Mouse (Mus musculus) stomach, embryonic 14.5 days (tissue): Measurements from ENCODE around the gene Fbxo10. TPM values are rescaled to one million over a fixed set of nuclear protein-coding genes. Genes with fewer than 3 reads are reported as not detected.
"Not testable (repeated sequence)": the region's sequence is repeated elsewhere in the genome, so short reads cannot be mapped to it uniquely, and the experiment has no call there.

ENCODE experiments used
- ATAC-seq: fragments of 200-750 bp; cut with Nextera tagmentation; 2 replicates; pipeline ENCODE4 v1.8.0; 2017; ENCODE audit warnings: low read depth, moderate TSS enrichment; ENCODE audit not compliant: insufficient number of reproducible peaks, insufficient read depth, low FRiP score
- H3K27ac ChIP-seq: fragments of 300-500 bp; sonication (generic); 2 replicates; pipeline ENCODE4 v1.5.1; 2014; ENCODE audit warnings: mild to moderate bottlenecking, low read length, moderate library complexity, mixed read lengths
- H3K27me3 ChIP-seq: fragments of 300-500 bp; sonication (generic); 2 replicates; pipeline ENCODE4 v1.6.1; 2014; ENCODE audit warnings: low read length, control low read depth, mixed read lengths; ENCODE audit not compliant: control insufficient read depth, insufficient read depth
- H3K36me3 ChIP-seq: fragments of 300-500 bp; sonication (generic); 2 replicates; pipeline ENCODE4 v1.6.1; 2014; ENCODE audit warnings: mild to moderate bottlenecking, control low read depth, low read length, moderate library complexity, mixed read lengths; ENCODE audit not compliant: control insufficient read depth, insufficient read depth
- H3K4me1 ChIP-seq: fragments of 300-500 bp; sonication (generic); 2 replicates; pipeline ENCODE4 v1.6.1; 2014; ENCODE audit warnings: low read length, control low read depth, mixed read lengths; ENCODE audit not compliant: control insufficient read depth, insufficient read depth
- H3K4me2 ChIP-seq: fragments of 300-500 bp; sonication (generic); replicated peaks from 2 replicates; pipeline ENCODE4 v1.6.1; 2014; ENCODE audit warnings: low read depth, low read length, control low read depth
- H3K4me3 ChIP-seq: fragments of 300-500 bp; sonication (generic); 2 replicates; pipeline ENCODE4 v1.5.1; 2014; ENCODE audit warnings: low read depth, low read length, control low read depth
- H3K9ac ChIP-seq: fragments of 300-500 bp; sonication (generic); replicated peaks from 2 replicates; pipeline ENCODE4 v1.6.1; 2014; ENCODE audit warnings: low read depth, mild to moderate bottlenecking, control low read depth, low read length, moderate library complexity, mixed read lengths
- H3K9me3 ChIP-seq: fragments of 300-500 bp; sonication (generic); 2 replicates; pipeline ENCODE4 v1.6.1; 2016; ENCODE audit warnings: low read depth, low read length, control low read depth; ENCODE audit not compliant: control insufficient read depth
- WGBS: fragments of 180-500 bp; shearing (Covaris S2); extraction: QIAGEN DNeasy Blood & Tissue Kit; methylation state at CpG from one replicate; pipeline ENCODE4 v1.1.7; 2014; 5-methylcytosine and 5-hydroxymethylcytosine counted together
- polyA plus RNA-seq: library from polyadenylated mRNA; unstranded; fragments of >200 nt; fragmentation: Nextera tagmentation; extraction: Ambion mirVana; gene quantifications from 2 replicates; pipeline ENCODE4 v1.2.1, GENCODE M21; 2014

The Fbxo10 gene
- polyA plus RNA-seq, 1 experiment from 2014 or later = 11.4 TPM

DNA sequence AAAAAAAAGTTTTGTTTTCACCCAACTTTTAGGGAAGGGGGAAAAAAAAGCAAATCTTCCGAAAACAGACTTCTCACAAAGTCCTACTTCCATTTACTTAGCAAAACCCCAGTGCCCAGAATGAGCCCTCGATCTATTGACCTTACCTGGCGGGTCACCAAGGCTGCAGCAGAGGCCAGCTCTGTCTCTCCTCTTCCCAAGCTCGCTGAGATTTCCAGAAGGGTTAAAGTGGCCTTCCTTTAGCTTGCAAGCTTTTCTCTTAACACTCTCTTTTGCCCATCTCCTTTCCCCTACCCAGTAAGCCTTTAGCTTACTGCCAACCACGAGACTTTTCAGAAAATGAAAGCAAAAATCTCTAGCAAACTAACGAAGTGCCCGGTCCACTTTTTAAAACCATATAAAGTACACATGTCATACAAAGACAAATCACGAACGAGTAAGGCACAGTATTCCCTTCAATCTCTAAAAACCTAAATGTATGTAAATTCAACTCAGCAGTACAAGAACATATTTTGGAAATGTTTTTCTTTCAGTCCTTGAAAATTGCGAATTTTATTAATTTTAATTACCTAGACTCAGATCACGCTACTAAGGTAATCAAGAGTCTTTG, 73.5 kb downstream of the Fbxo10 start:
- peaks cover 16% of the 10 kb centered on the region for H3K4me1 ChIP-seq
- H3K4me2 ChIP-seq = peak overlapping the region; percentile 58
- peak overlapping the region; percentile 79 for H3K4me3 ChIP-seq
- no peak for ATAC-seq
- peak overlapping the region; percentile 92 for H3K27ac ChIP-seq
- H3K36me3 ChIP-seq = no peaks in the 10 kb centered on the region
- H3K9ac ChIP-seq = peak overlapping the region; percentile 66
- no peaks in the 10 kb centered on the region for H3K27me3 ChIP-seq
- WGBS = 7% methylated on average over 11 of the region's 11 CpGs
- H3K9me3 ChIP-seq = no peaks in the 10 kb centered on the region

DNA sequence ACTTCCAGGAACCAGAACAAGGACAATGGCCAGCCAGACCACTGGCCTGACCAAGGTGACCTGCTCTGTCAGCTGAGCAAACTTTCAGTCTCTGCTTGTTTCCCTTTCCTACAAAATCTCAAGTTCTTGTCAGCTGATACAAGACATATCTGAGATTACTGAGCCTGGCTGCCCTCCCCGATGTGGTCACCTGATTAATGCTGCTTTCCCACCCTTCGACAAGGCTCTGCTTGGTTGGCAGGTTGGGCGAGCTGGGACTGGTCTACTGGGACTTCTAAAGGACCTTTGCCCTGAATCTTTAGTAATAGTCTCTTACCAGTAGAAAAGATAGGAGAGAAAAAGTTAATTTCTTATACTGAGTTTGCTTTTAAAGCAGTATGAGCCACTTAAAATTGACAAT, 79.0 kb downstream of the Fbxo10 start:
- Histone ChIP-seq H3K9ac (no peak overlapping the region), H3K27ac (no peak overlapping the region), H3K36me3 (no peaks in the 10 kb centered on the region), H3K9me3 (no peaks in the 10 kb centered on the region), H3K4me2 (no peak overlapping the region), H3K27me3 (no peaks in the 10 kb centered on the region), H3K4me3 (no peak overlapping the region), H3K4me1 (peaks cover 9% of the 10 kb centered on the region)
- 62% methylated on average over 3 of the region's 3 CpGs for WGBS
- ATAC-seq = no peak

DNA sequence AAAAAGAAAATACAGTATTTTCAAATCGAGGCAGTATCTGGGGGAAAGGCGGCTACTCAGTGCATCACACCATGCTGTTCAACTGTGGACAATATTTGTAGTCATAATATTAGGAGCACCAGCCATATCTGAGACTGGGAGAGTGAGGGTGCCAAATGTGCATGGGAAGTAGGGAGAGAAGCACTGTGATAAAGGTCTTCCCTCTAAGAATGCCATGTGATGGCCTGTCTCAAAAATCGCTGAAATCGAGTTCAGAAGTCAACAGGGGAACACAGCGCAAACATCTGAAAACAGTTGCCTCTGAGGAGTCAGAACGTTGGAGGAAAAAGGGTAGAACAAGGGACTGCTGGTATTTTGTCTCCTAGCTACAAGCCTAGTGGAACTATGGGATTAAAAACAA, 84.4 kb downstream of the Fbxo10 start:
- Histone ChIP-seq H3K9me3 (no peaks in the 10 kb centered on the region), H3K9ac (no peak overlapping the region), H3K27me3 (no peaks in the 10 kb centered on the region), H3K36me3 (peaks cover under 1% of the 10 kb centered on the region; the same call in 1 of the 2 replicates), H3K27ac (no peak overlapping the region), H3K4me2 (no peak overlapping the region), H3K4me1 (no peaks in the 10 kb centered on the region), H3K4me3 (no peak overlapping the region)
- ATAC-seq = no peak
- WGBS = 88% methylated on average over 6 of the region's 6 CpGs

DNA sequence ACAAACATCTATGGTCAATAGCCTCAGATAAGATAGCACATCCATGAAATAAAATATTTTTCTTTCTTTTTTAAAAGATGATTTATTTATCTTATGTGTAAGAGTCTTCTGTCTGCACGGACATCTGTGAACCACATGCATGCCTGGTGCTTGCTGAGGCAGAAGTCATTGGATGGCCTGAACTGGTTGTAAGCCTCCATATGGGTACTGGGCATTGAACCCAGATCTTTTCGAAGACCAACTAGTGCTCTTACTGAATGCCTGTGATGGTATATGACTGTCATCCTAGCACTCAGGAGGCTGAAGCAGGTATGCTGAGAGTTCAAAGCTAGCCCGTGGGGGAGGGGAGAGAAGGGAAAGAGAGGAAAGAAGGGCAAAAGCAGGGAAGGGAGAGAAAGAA, 86.3 kb downstream of the Fbxo10 start:
- no peak for ATAC-seq
- Histone ChIP-seq H3K9ac (no peak overlapping the region), H3K27ac (no peak overlapping the region), H3K4me3 (no peak overlapping the region), H3K4me2 (no peak overlapping the region), H3K4me1 (no peaks in the 10 kb centered on the region), H3K27me3 (no peaks in the 10 kb centered on the region), H3K9me3 (no peaks in the 10 kb centered on the region), H3K36me3 (peaks cover 13% of the 10 kb centered on the region)
- 73% methylated on average over 3 of the region's 3 CpGs for WGBS

DNA sequence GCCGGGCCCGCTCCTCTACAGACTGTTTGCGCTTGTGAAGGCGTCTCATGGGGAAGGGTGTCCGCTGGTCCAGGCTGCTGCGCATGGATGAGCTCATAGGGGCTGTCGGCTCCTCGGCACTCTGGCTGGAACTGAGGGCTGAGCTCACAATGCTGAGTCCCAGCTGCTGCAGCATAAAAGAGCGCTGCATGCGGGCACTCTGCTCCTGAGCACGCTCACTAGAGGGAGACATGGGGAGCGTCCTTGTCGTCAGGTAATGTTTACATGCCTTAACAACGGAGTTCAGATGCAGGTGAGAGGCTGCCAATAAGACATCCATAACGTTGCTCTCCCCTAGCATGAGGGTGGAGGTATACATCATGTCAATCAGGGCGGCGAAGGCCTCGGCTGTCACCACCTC, 89.6 kb downstream of the Fbxo10 start:
- no peak overlapping the region for H3K9ac ChIP-seq
- H3K27me3 ChIP-seq = no peaks in the 10 kb centered on the region
- H3K4me2 ChIP-seq = no peak overlapping the region
- ATAC-seq = no peak
- WGBS = 81% methylated on average over 18 of the region's 18 CpGs
- no peak overlapping the region for H3K4me3 ChIP-seq
- H3K27ac ChIP-seq = no peak overlapping the region
- H3K4me1 ChIP-seq = no peaks in the 10 kb centered on the region
- H3K9me3 ChIP-seq = no peaks in the 10 kb centered on the region
- H3K36me3 ChIP-seq = peaks cover 24% of the 10 kb centered on the region

DNA sequence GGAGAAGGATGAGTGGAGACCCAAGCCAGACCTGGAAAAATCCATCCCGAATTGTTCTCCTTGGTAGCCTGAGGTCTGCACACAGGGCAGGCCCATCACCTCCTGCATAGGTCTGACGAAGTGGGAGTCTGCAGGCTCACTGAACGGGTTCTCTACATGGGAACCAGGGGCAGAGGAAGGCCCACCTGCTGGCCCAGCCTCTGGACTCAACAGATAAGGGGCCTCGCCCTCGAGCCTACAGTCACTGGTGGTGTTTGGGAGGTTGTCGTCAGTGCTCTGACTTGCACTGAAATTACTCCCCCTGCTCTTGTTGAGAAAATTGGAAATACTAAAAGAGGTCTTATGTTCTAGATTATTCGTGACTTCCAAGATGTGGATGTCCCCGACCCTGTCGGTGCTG, 90.6 kb downstream of the Fbxo10 start:
- Histone ChIP-seq H3K4me3 (no peak overlapping the region), H3K4me1 (no peaks in the 10 kb centered on the region), H3K9ac (no peak overlapping the region), H3K9me3 (no peaks in the 10 kb centered on the region), H3K27ac (no peak overlapping the region), H3K36me3 (peaks cover 30% of the 10 kb centered on the region), H3K4me2 (no peak overlapping the region), H3K27me3 (no peaks in the 10 kb centered on the region)
- ATAC-seq = no peak
- 88% methylated on average over 9 of the region's 9 CpGs for WGBS

DNA sequence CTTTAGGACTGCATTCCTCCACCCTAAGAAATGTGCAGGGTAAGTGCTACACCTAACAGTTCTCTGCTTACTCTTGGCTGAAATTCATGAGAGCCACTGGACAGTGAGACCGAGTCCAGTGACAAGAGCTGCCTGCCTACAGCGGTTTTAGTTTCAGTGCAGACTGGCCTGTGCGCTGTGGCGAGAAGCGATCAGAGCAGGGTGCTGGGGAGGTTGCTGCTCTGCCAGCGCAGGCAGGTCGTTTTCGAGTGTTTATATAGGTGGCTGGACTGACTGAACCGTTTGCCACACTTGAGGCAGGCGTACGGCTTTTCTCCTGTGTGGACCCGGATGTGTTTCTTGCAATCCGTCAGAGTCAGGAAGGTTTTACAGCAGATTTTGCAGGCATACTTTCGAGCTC, 91.2 kb downstream of the Fbxo10 start:
- not testable (repeated sequence) for H3K4me3 ChIP-seq, H3K27ac ChIP-seq, H3K9ac ChIP-seq, H3K4me2 ChIP-seq, ATAC-seq, H3K9me3 ChIP-seq, H3K27me3 ChIP-seq, H3K4me1 ChIP-seq
- H3K36me3 ChIP-seq = peaks cover 34% of the 10 kb centered on the region
- WGBS = 74% methylated on average over 14 of the region's 14 CpGs

DNA sequence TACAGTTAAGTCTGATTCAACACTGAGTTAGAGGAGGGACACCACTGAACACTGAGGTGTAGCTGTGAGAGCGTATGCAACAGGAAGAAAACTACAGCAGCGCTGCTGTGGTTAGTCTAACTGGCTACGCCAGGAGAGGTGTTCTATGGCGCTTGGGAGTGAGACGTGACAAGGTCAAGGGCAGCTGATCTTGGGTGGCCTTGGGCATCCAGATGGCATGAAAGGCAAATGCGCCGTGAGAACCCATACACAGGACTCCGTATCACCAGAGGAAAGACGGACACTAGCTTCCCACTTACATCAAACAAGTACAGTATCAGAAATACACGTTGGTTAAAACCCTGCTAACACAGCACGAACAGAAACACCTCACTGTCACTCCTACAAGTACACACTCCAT, 92.1 kb downstream of the Fbxo10 start:
- WGBS = 88% methylated on average over 11 of the region's 11 CpGs
- not testable (repeated sequence) for H3K9me3 ChIP-seq, H3K9ac ChIP-seq, H3K27me3 ChIP-seq, ATAC-seq, H3K4me2 ChIP-seq, H3K27ac ChIP-seq, H3K4me1 ChIP-seq, H3K4me3 ChIP-seq
- peaks cover 40% of the 10 kb centered on the region for H3K36me3 ChIP-seq

DNA sequence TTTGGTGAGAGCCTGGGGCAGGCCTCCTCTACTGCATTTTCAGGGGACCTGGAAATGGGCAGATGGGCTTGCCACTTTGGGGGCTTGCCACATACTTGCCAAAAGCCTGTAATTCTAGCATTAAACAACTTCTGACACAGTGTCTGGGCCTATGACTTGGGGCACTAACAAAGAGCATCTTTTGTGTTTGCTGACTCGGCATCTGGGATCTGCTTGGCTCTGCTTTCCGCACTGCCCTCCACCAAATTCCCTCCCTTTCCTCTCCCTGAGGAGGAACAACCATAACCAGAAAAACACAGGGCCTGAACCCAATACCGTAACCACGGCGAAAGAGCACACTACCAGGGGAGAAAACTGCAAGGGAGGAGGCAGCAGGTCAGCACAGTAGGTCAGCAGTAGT, 93.8 kb downstream of the Fbxo10 start:
- no peaks in the 10 kb centered on the region for H3K27me3 ChIP-seq
- peaks cover 40% of the 10 kb centered on the region for H3K36me3 ChIP-seq
- no peak overlapping the region for H3K9ac ChIP-seq
- 93% methylated on average over 5 of the region's 5 CpGs for WGBS
- no peaks in the 10 kb centered on the region for H3K9me3 ChIP-seq
- no peak overlapping the region for H3K4me2 ChIP-seq
- ATAC-seq = no peak
- H3K27ac ChIP-seq = no peak overlapping the region
- H3K4me1 ChIP-seq = no peaks in the 10 kb centered on the region
- H3K4me3 ChIP-seq = no peak overlapping the region
